Mouse (Mus musculus) C2C12 (cell line): ENCODE results near the gene Gm20503. TPM values are rescaled to one million over a fixed set of nuclear protein-coding genes. Genes with fewer than 3 reads are reported as not detected.

ENCODE experiments used
- H3K27me3 ChIP-seq: one replicate; pipeline ENCODE4 v1.6.1; 2011; ENCODE audit not compliant: control insufficient read depth, insufficient read depth, insufficient read length
- H3K36me3 ChIP-seq: one replicate; pipeline ENCODE4 v1.6.1; 2011; ENCODE audit not compliant: control insufficient read depth, insufficient read depth
- H3K4me3 ChIP-seq: one replicate; pipeline ENCODE4 v1.5.1; 2011; ENCODE audit warnings: mild to moderate bottlenecking, control low read depth; ENCODE audit not compliant: poor library complexity, insufficient read depth, severe bottlenecking
- H3K79me2 ChIP-seq: one replicate; pipeline ENCODE4 v1.6.1; 2011; ENCODE audit not compliant: control insufficient read depth, insufficient read depth
- H3K79me3 ChIP-seq: one replicate; pipeline ENCODE4 v1.6.1; 2011; ENCODE audit warnings: low read depth, control low read depth
- H3ac ChIP-seq: one replicate; pipeline ENCODE3; 2011; ENCODE audit warnings: low read depth; ENCODE audit not compliant: control insufficient read depth, insufficient read length
- CEBPB ChIP-seq: IDR thresholded peaks from one replicate; pipeline ENCODE4 v1.6.1; 2011; ENCODE audit warnings: low read depth, mild to moderate bottlenecking, control low read depth, moderate library complexity
- CTCF ChIP-seq: IDR thresholded peaks from one replicate; pipeline ENCODE4 v1.5.1; 2011; ENCODE audit not compliant: control insufficient read depth, insufficient read depth, insufficient read length
- FOSL1 ChIP-seq: IDR thresholded peaks from one replicate; pipeline ENCODE4 v1.8.0; 2011; ENCODE audit warnings: mild to moderate bottlenecking, low read length; ENCODE audit not compliant: poor library complexity, insufficient read depth, severe bottlenecking
- MAX ChIP-seq: IDR thresholded peaks from one replicate; pipeline ENCODE4 v1.6.1; 2011; ENCODE audit warnings: mild to moderate bottlenecking, control low read depth
- MYOD1 ChIP-seq: IDR thresholded peaks from one replicate; pipeline ENCODE4 v1.6.1; 2011; ENCODE audit warnings: low read depth; ENCODE audit not compliant: control insufficient read depth, insufficient read length
- MYOG ChIP-seq: IDR thresholded peaks from one replicate; pipeline ENCODE4 v1.6.1; 2011; ENCODE audit not compliant: control insufficient read depth, insufficient read length; ENCODE audit errors: extremely low read depth
- USF1 ChIP-seq: IDR thresholded peaks from one replicate; pipeline ENCODE4 v1.6.1; 2011; ENCODE audit warnings: low read depth, mild to moderate bottlenecking, control low read depth, moderate library complexity
- polyA plus RNA-seq: library from polyadenylated mRNA; unstranded; fragments of >200 nt; fragmentation: generic; extraction: Trizol; gene quantifications from one replicate; pipeline ENCODE4 v1.2.1, GENCODE M21; 2012; ENCODE audit warnings: missing spikeins

Gm20503 gene
- polyA plus RNA-seq, 1 experiment = not detected

GRCm38 (mm10) chr4:59034325-59034917 lies 31.4 kb downstream of the Gm20503 start:
- Histone ChIP-seq H3ac (no peak overlapping the region), H3K4me3 (peak overlapping the region; percentile 68), H3K79me3 (peaks cover 23% of the 10 kb centered on the region), H3K79me2 (peaks cover 41% of the 10 kb centered on the region), H3K36me3 (peaks cover 14% of the 10 kb centered on the region), H3K27me3 (no peaks in the 10 kb centered on the region)
- no peak for TF ChIP-seq MYOG
- no peak for TF ChIP-seq FOSL1
- no peak for TF ChIP-seq CEBPB
- TF ChIP-seq MYOD1 = no peak
- no peak for TF ChIP-seq MAX
- no peak for TF ChIP-seq USF1
- no peak for TF ChIP-seq CTCF

DNA sequence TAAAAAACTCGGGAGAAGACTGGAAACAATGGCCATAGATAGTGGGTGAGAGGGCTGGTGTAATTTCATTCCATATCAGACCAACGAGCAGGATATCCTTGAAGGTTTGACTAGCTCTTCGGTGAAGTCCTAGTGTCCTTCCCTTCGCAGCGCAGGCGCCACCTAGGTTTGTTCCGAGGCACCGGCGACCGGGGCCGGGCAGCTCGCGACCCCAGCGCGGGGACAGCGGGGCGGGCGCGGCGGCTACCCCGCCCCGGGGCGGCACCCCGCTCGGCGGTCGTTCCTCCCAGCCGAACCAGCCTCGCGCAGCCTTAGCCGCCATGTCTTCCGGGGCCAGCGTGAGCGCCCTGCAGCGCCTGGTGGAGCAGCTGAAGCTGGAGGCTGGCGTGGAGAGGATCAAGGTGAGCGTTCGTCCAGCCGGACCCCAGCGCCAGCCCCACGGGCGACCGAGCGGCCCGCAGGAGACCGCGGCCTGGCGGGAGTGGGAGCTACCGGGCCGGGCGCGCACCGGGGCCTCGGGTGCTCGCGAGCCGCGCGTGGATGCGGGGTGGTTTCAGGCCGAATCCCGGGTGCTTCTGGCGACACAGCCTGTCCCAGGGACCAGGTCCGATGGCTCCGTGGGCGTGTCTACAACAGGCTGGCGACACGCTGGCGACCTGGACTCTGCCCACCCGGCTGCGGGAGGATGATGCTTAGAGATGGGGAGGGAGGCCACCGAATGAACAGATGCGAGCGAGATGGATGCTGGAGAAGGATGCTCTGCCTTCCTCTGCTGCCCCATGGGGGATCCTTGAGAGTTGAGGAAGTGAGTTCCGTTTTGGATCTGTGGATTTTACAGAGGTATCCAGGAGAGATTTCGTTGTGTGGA lies 32.1 kb downstream of the Gm20503 start, which contains the start of gene Gng10:
TSS of gene Gng10 (plus strand) at position 171 of the 868 bp plus-strand sequence.
- Histone ChIP-seq H3K4me3 (peak within 1 kb of the TSS; percentile 68), H3K79me3 (peaks cover 25% of the 10 kb centered on the region), H3K36me3 (peaks cover 22% of the 10 kb centered on the region), H3ac (peak within 1 kb of the TSS; percentile 63), H3K27me3 (no peaks in the 10 kb centered on the region), H3K79me2 (peaks cover 42% of the 10 kb centered on the region)
- TF ChIP-seq FOSL1 (no peak), CEBPB (no peak), MAX (peak; percentile 31), CTCF (peak; percentile 36)

GRCm38 (mm10) chr4:59035786-59036350 lies 32.9 kb downstream of the Gm20503 start:
- peaks cover 25% of the 10 kb centered on the region for H3K79me3 ChIP-seq
- no peaks in the 10 kb centered on the region for H3K27me3 ChIP-seq
- TF ChIP-seq MAX (no peak), CEBPB (no peak), CTCF (no peak), MYOG (no peak), MYOD1 (no peak), USF1 (no peak), FOSL1 (no peak)

GRCm38 (mm10) chr4:59036490-59037127 lies 33.6 kb downstream of the Gm20503 start:
- H3ac ChIP-seq = peak overlapping the region; percentile 9
- H3K79me3 ChIP-seq = peaks cover 25% of the 10 kb centered on the region
- H3K36me3 ChIP-seq = peaks cover 36% of the 10 kb centered on the region
- peak overlapping the region; percentile 68 for H3K4me3 ChIP-seq
- H3K79me2 ChIP-seq = peaks cover 42% of the 10 kb centered on the region
- TF ChIP-seq USF1 (no peak), CTCF (peak; percentile 68)
- no peaks in the 10 kb centered on the region for H3K27me3 ChIP-seq

More at GRCm38 (mm10) chr4:59035786-59036350, 32.9 kb downstream of the Gm20503 start:
- Histone ChIP-seq H3K4me3 (peak overlapping the region; percentile 68), H3ac (peak overlapping the region; percentile 63), H3K79me2 (peaks cover 42% of the 10 kb centered on the region), H3K36me3 (peaks cover 29% of the 10 kb centered on the region)

GRCm38 (mm10) chr4:59037525-59037924 lies 34.5 kb downstream of the Gm20503 start:
- peaks cover 45% of the 10 kb centered on the region for H3K36me3 ChIP-seq
- no peak overlapping the region for H3K4me3 ChIP-seq
- H3K79me3 ChIP-seq = peaks cover 25% of the 10 kb centered on the region
- H3K27me3 ChIP-seq = no peaks in the 10 kb centered on the region
- TF ChIP-seq USF1 (no peak), CEBPB (no peak), MAX (no peak), FOSL1 (no peak), CTCF (no peak), MYOD1 (no peak), MYOG (no peak)
- H3K79me2 ChIP-seq = peaks cover 42% of the 10 kb centered on the region
- no peak overlapping the region for H3ac ChIP-seq
